Mouse (Mus musculus): ENCODE measurements around the gene Sart1.
"Not testable (repeated sequence)": the region's sequence is repeated elsewhere in the genome, so short reads cannot be mapped to it uniquely, and the experiment has no call there.

Sart1 gene

GRCm38 (mm10) chr19:5356080-5356479, 32.4 kb downstream of the Sart1 start:
- TF ChIP-seq CTCF (conservative IDR thresholded peaks at IDR 0.05; ENCODE audit: low read length) (no peak), NANOG (IDR thresholded peaks at IDR 0.05; ENCODE audit: borderline replicate concordance, low read length) (no peak), POU5F1 (IDR thresholded peaks at IDR 0.05; ENCODE audit: borderline replicate concordance, low read length) (no peak)
- H3K27me3 ChIP-seq (ENCODE audit: insufficient read depth, low read length), result peaks cover 3% of the 10 kb centered on the region; the same call in 1 of the 2 replicates
- peaks cover 8% of the 10 kb centered on the region; the same call in 1 of the 2 replicates for H3K36me3 ChIP-seq (ENCODE audit: insufficient read depth, low read length)
- peaks cover 15% of the 10 kb centered on the region for H3K4me1 ChIP-seq (replicated peaks; ENCODE audit: low read depth, low read length)
- H3K4me3 ChIP-seq (replicated peaks; ENCODE audit: low read length), result no peak overlapping the region
- no peaks in the 10 kb centered on the region for H3K9me3 ChIP-seq (ENCODE audit: low read length)

- peaks cover 14% of the 10 kb centered on the region for H3K4me1 ChIP-seq (replicated peaks; ENCODE audit: low read depth, low read length)
- H3K36me3 ChIP-seq (ENCODE audit: insufficient read depth, low read length), result no peaks in the 10 kb centered on the region
- peaks cover 16% of the 10 kb centered on the region for H3K27me3 ChIP-seq (ENCODE audit: insufficient read depth, low read length)
- no peak overlapping the region for H3K4me3 ChIP-seq (replicated peaks; ENCODE audit: low read length)
- TF ChIP-seq POU5F1 (IDR thresholded peaks at IDR 0.05; ENCODE audit: borderline replicate concordance, low read length) (no peak), CTCF (conservative IDR thresholded peaks at IDR 0.05; ENCODE audit: low read length) (no peak), NANOG (IDR thresholded peaks at IDR 0.05; ENCODE audit: borderline replicate concordance, low read length) (no peak)
- H3K9me3 ChIP-seq (ENCODE audit: low read length), result no peaks in the 10 kb centered on the region
Measured at GRCm38 (mm10) chr19:5353609-5354008, 34.9 kb downstream of the Sart1 start.

- H3K9me3 ChIP-seq (ENCODE audit: low read length); H3K4me1 ChIP-seq (replicated peaks; ENCODE audit: low read depth, low read length); H3K36me3 ChIP-seq (ENCODE audit: insufficient read depth, low read length): not testable (repeated sequence)
- H3K27me3 ChIP-seq (ENCODE audit: insufficient read depth, low read length), result peaks cover 21% of the 10 kb centered on the region
- peak within 1 kb of the TSS; percentile 76 for H3K4me3 ChIP-seq (replicated peaks; ENCODE audit: low read length)
Measured at GRCm38 (mm10) chr19:5349502-5349873, 39.0 kb downstream of the Sart1 start, which contains the start of gene Cst6. Gene Cst6, minus strand, starts transcription at chr19:5349574.

GRCm38 (mm10) chr19:5348526-5349501, 39.7 kb downstream of the Sart1 start:
- Histone ChIP-seq H3K9me3 (ENCODE audit: low read length) (no peaks in the 10 kb centered on the region), H3K27me3 (ENCODE audit: insufficient read depth, low read length) (peaks cover 21% of the 10 kb centered on the region), H3K4me1 (replicated peaks; ENCODE audit: low read depth, low read length) (peaks cover 2% of the 10 kb centered on the region), H3K4me3 (replicated peaks; ENCODE audit: low read length) (peak overlapping the region; percentile 76), H3K36me3 (ENCODE audit: insufficient read depth, low read length) (no peaks in the 10 kb centered on the region)
- TF ChIP-seq NANOG (IDR thresholded peaks at IDR 0.05; ENCODE audit: borderline replicate concordance, low read length) (no peak), CTCF (conservative IDR thresholded peaks at IDR 0.05; ENCODE audit: low read length) (peak; percentile 62), POU5F1 (IDR thresholded peaks at IDR 0.05; ENCODE audit: borderline replicate concordance, low read length) (no peak)

GRCm38 (mm10) chr19:5348064-5348463, 40.4 kb downstream of the Sart1 start:
- H3K27me3 ChIP-seq (ENCODE audit: insufficient read depth, low read length), result peaks cover 21% of the 10 kb centered on the region
- no peaks in the 10 kb centered on the region for H3K36me3 ChIP-seq (ENCODE audit: insufficient read depth, low read length)
- no peak overlapping the region for H3K4me3 ChIP-seq (replicated peaks; ENCODE audit: low read length)
- H3K4me1 ChIP-seq (replicated peaks; ENCODE audit: low read depth, low read length), result peaks cover 2% of the 10 kb centered on the region
- H3K9me3 ChIP-seq (ENCODE audit: low read length), result no peaks in the 10 kb centered on the region
- no peak for TF ChIP-seq POU5F1 (IDR thresholded peaks at IDR 0.05; ENCODE audit: borderline replicate concordance, low read length)
- TF ChIP-seq CTCF (conservative IDR thresholded peaks at IDR 0.05; ENCODE audit: low read length), result no peak
- TF ChIP-seq NANOG (IDR thresholded peaks at IDR 0.05; ENCODE audit: borderline replicate concordance, low read length), result no peak

- no peak overlapping the region for H3K4me3 ChIP-seq (replicated peaks; ENCODE audit: low read length)
- no peaks in the 10 kb centered on the region for H3K9me3 ChIP-seq (ENCODE audit: low read length)
- H3K36me3 ChIP-seq (ENCODE audit: insufficient read depth, low read length), result no peaks in the 10 kb centered on the region
- TF ChIP-seq NANOG (IDR thresholded peaks at IDR 0.05; ENCODE audit: borderline replicate concordance, low read length) (no peak), POU5F1 (IDR thresholded peaks at IDR 0.05; ENCODE audit: borderline replicate concordance, low read length) (no peak), CTCF (conservative IDR thresholded peaks at IDR 0.05; ENCODE audit: low read length) (no peak)
- H3K4me1 ChIP-seq (replicated peaks; ENCODE audit: low read depth, low read length), result peaks cover 2% of the 10 kb centered on the region
- H3K27me3 ChIP-seq (ENCODE audit: insufficient read depth, low read length), result peaks cover 24% of the 10 kb centered on the region
Measured at GRCm38 (mm10) chr19:5345297-5346131, 43.0 kb downstream of the Sart1 start.

- no peak for TF ChIP-seq CTCF (conservative IDR thresholded peaks at IDR 0.05; ENCODE audit: low read length)
- no peak for TF ChIP-seq POU5F1 (IDR thresholded peaks at IDR 0.05; ENCODE audit: borderline replicate concordance, low read length)
- no peak for TF ChIP-seq NANOG (IDR thresholded peaks at IDR 0.05; ENCODE audit: borderline replicate concordance, low read length)
- no peaks in the 10 kb centered on the region for H3K4me1 ChIP-seq (replicated peaks; ENCODE audit: low read depth, low read length)
- H3K4me3 ChIP-seq (replicated peaks; ENCODE audit: low read length), result no peak overlapping the region
- H3K36me3 ChIP-seq (ENCODE audit: insufficient read depth, low read length), result no peaks in the 10 kb centered on the region
- peaks cover 8% of the 10 kb centered on the region; the same call in 1 of the 2 replicates for H3K27me3 ChIP-seq (ENCODE audit: insufficient read depth, low read length)
- H3K9me3 ChIP-seq (ENCODE audit: low read length), result no peaks in the 10 kb centered on the region
Measured at GRCm38 (mm10) chr19:5341360-5341759, 47.1 kb downstream of the Sart1 start.

GRCm38 (mm10) chr19:5337975-5338374, 50.5 kb downstream of the Sart1 start:
- Histone ChIP-seq H3K9me3 (ENCODE audit: low read length) (no peaks in the 10 kb centered on the region), H3K4me3 (replicated peaks; ENCODE audit: low read length) (no peak overlapping the region), H3K36me3 (ENCODE audit: insufficient read depth, low read length) (no peaks in the 10 kb centered on the region), H3K4me1 (replicated peaks; ENCODE audit: low read depth, low read length) (peaks cover 15% of the 10 kb centered on the region), H3K27me3 (ENCODE audit: insufficient read depth, low read length) (peaks cover 8% of the 10 kb centered on the region; the same call in 1 of the 2 replicates)
- TF ChIP-seq NANOG (IDR thresholded peaks at IDR 0.05; ENCODE audit: borderline replicate concordance, low read length) (no peak), POU5F1 (IDR thresholded peaks at IDR 0.05; ENCODE audit: borderline replicate concordance, low read length) (no peak), CTCF (conservative IDR thresholded peaks at IDR 0.05; ENCODE audit: low read length) (peak; percentile 99)

All from E14TG2a.4 (cell line).